Mouse (Mus musculus): ENCODE measurements at regions not wholly inside any gene's neighbourhood (a gene's known extent, or its start where the extent isn't known, plus 50 kb on each side); places are given as distances from the start of the nearest gene placed in this dataset.

- Histone ChIP-seq H3K27ac (no peak overlapping the region), H3K4me2 (no peak overlapping the region), H3K4me3 (no peak overlapping the region), H3K9ac (no peak overlapping the region), H3K36me3 (replicated peaks) (no peaks in the 10 kb centered on the region), H3K4me1 (no peaks in the 10 kb centered on the region), H3K9me3 (no peaks in the 10 kb centered on the region), H3K27me3 (replicated peaks) (no peaks in the 10 kb centered on the region)
- ATAC-seq (replicated peaks), result no peak
- 66% methylated on average over 18 of the region's 18 CpGs for WGBS
Observed at GRCm38 (mm10) chr2:167804493-167805227, 115.0 kb upstream of the Tmem189 start.

- no peaks in the 10 kb centered on the region for H3K4me1 ChIP-seq
- no peak for ATAC-seq (replicated peaks)
- no peaks in the 10 kb centered on the region for H3K9me3 ChIP-seq
- 80% methylated on average over 9 of the region's 9 CpGs for WGBS
- no peak overlapping the region for H3K4me3 ChIP-seq
- H3K27ac ChIP-seq, result no peak overlapping the region
- no peaks in the 10 kb centered on the region for H3K36me3 ChIP-seq (replicated peaks)
- H3K9ac ChIP-seq, result no peak overlapping the region
- no peak overlapping the region for H3K4me2 ChIP-seq
- no peaks in the 10 kb centered on the region for H3K27me3 ChIP-seq (replicated peaks)
Observed at GRCm38 (mm10) chr2:167802494-167802893, 112.9 kb upstream of the Tmem189 start.

- Histone ChIP-seq H3K36me3 (replicated peaks) (no peaks in the 10 kb centered on the region), H3K4me3 (no peak overlapping the region), H3K27me3 (replicated peaks) (no peaks in the 10 kb centered on the region), H3K9ac (no peak overlapping the region), H3K27ac (no peak overlapping the region), H3K9me3 (no peaks in the 10 kb centered on the region), H3K4me2 (no peak overlapping the region), H3K4me1 (no peaks in the 10 kb centered on the region)
- no peak for ATAC-seq (replicated peaks)
- WGBS, result 92% methylated on average over 10 of the region's 10 CpGs
Observed at GRCm38 (mm10) chr2:167801389-167801788, 111.8 kb upstream of the Tmem189 start.

- H3K9me3 ChIP-seq, result no peaks in the 10 kb centered on the region
- H3K4me1 ChIP-seq, result no peaks in the 10 kb centered on the region
- no peak for ATAC-seq (replicated peaks)
- no peak overlapping the region for H3K4me2 ChIP-seq
- H3K9ac ChIP-seq, result no peak overlapping the region
- H3K36me3 ChIP-seq (replicated peaks), result no peaks in the 10 kb centered on the region
- no peak overlapping the region for H3K4me3 ChIP-seq
- 65% methylated on average over 11 of the region's 11 CpGs for WGBS
- no peaks in the 10 kb centered on the region for H3K27me3 ChIP-seq (replicated peaks)
- H3K27ac ChIP-seq, result no peak overlapping the region
Observed at GRCm38 (mm10) chr2:167800648-167801245, 111.1 kb upstream of the Tmem189 start.

- Histone ChIP-seq H3K9me3 (no peaks in the 10 kb centered on the region), H3K4me1 (no peaks in the 10 kb centered on the region), H3K36me3 (replicated peaks) (no peaks in the 10 kb centered on the region), H3K27ac (no peak overlapping the region), H3K4me3 (no peak overlapping the region), H3K27me3 (replicated peaks) (no peaks in the 10 kb centered on the region), H3K9ac (no peak overlapping the region), H3K4me2 (no peak overlapping the region)
- ATAC-seq (replicated peaks), result peak; percentile 63; the same call in 1 of the 2 replicates
- 90% methylated on average over 5 of the region's 5 CpGs for WGBS
Observed at GRCm38 (mm10) chr2:167799629-167800387, 110.2 kb upstream of the Tmem189 start.

- 91% methylated on average over 9 of the region's 9 CpGs for WGBS
- Histone ChIP-seq H3K27ac (no peak overlapping the region), H3K9me3 (no peaks in the 10 kb centered on the region), H3K27me3 (replicated peaks) (no peaks in the 10 kb centered on the region), H3K4me1 (no peaks in the 10 kb centered on the region), H3K4me2 (no peak overlapping the region), H3K4me3 (no peak overlapping the region), H3K36me3 (replicated peaks) (no peaks in the 10 kb centered on the region), H3K9ac (no peak overlapping the region)
- no peak for ATAC-seq (replicated peaks)
Observed at GRCm38 (mm10) chr2:167798969-167799513, 109.4 kb upstream of the Tmem189 start.

GRCm38 (mm10) chr2:167798076-167798782 is 108.6 kb upstream of the Tmem189 start:
- H3K36me3 ChIP-seq (replicated peaks), result no peaks in the 10 kb centered on the region
- 83% methylated on average over 11 of the region's 11 CpGs for WGBS
- H3K4me1 ChIP-seq, result no peaks in the 10 kb centered on the region
- no peak overlapping the region for H3K4me2 ChIP-seq
- no peak overlapping the region for H3K9ac ChIP-seq
- no peak for ATAC-seq (replicated peaks)
- no peak overlapping the region for H3K27ac ChIP-seq
- no peak overlapping the region for H3K4me3 ChIP-seq
- H3K27me3 ChIP-seq (replicated peaks), result no peaks in the 10 kb centered on the region
- no peaks in the 10 kb centered on the region for H3K9me3 ChIP-seq

- H3K4me1 ChIP-seq, result no peaks in the 10 kb centered on the region
- H3K27ac ChIP-seq, result no peak overlapping the region
- no peak overlapping the region for H3K4me3 ChIP-seq
- no peaks in the 10 kb centered on the region for H3K27me3 ChIP-seq (replicated peaks)
- H3K9me3 ChIP-seq, result no peaks in the 10 kb centered on the region
- H3K4me2 ChIP-seq, result no peak overlapping the region
- H3K9ac ChIP-seq, result no peak overlapping the region
- no peaks in the 10 kb centered on the region for H3K36me3 ChIP-seq (replicated peaks)
- ATAC-seq (replicated peaks), result no peak
- WGBS, result 88% methylated on average over 7 of the region's 7 CpGs
Observed at GRCm38 (mm10) chr2:167795491-167795890, 105.9 kb upstream of the Tmem189 start.

GRCm38 (mm10) chr2:167793916-167794315 is 104.3 kb upstream of the Tmem189 start:
- Histone ChIP-seq H3K9ac (no peak overlapping the region), H3K9me3 (no peaks in the 10 kb centered on the region), H3K4me3 (no peak overlapping the region), H3K4me1 (no peaks in the 10 kb centered on the region), H3K27ac (no peak overlapping the region), H3K27me3 (replicated peaks) (no peaks in the 10 kb centered on the region), H3K4me2 (no peak overlapping the region), H3K36me3 (replicated peaks) (no peaks in the 10 kb centered on the region)
- ATAC-seq (replicated peaks), result no peak
- WGBS, result 80% methylated on average over 2 of the region's 2 CpGs

GRCm38 (mm10) chr2:167792753-167793152 is 103.1 kb upstream of the Tmem189 start:
- Histone ChIP-seq H3K4me1 (no peaks in the 10 kb centered on the region), H3K4me3 (no peak overlapping the region), H3K27me3 (replicated peaks) (no peaks in the 10 kb centered on the region), H3K4me2 (no peak overlapping the region), H3K36me3 (replicated peaks) (no peaks in the 10 kb centered on the region), H3K9ac (no peak overlapping the region), H3K27ac (no peak overlapping the region), H3K9me3 (no peaks in the 10 kb centered on the region)
- ATAC-seq (replicated peaks), result no peak
- WGBS, result 71% methylated on average over 3 of the region's 3 CpGs

GRCm38 (mm10) chr2:167792330-167792729 is 102.7 kb upstream of the Tmem189 start:
- Histone ChIP-seq H3K4me1 (no peaks in the 10 kb centered on the region), H3K4me2 (no peak overlapping the region), H3K9me3 (no peaks in the 10 kb centered on the region), H3K9ac (no peak overlapping the region), H3K27ac (no peak overlapping the region), H3K27me3 (replicated peaks) (no peaks in the 10 kb centered on the region), H3K4me3 (no peak overlapping the region), H3K36me3 (replicated peaks) (no peaks in the 10 kb centered on the region)
- ATAC-seq (replicated peaks), result no peak
- 62% methylated on average over 3 of the region's 3 CpGs for WGBS

GRCm38 (mm10) chr2:167789471-167789923 is 99.9 kb upstream of the Tmem189 start:
- no peak overlapping the region for H3K4me3 ChIP-seq
- H3K27me3 ChIP-seq (replicated peaks), result no peaks in the 10 kb centered on the region
- H3K27ac ChIP-seq, result no peak overlapping the region
- no peak overlapping the region for H3K4me2 ChIP-seq
- no peaks in the 10 kb centered on the region for H3K36me3 ChIP-seq (replicated peaks)
- WGBS, result 88% methylated on average over 11 of the region's 11 CpGs
- ATAC-seq (replicated peaks), result no peak
- no peak overlapping the region for H3K9ac ChIP-seq
- H3K4me1 ChIP-seq, result no peaks in the 10 kb centered on the region
- H3K9me3 ChIP-seq, result no peaks in the 10 kb centered on the region

Data from midbrain, embryonic 15.5 days (tissue).